Mouse (Mus musculus) spleen, postnatal 4 days (tissue): ENCODE results near the gene Gps2.

Experiments
- DNase-seq, 2 experiments: peaks; one replicate each; pipeline ENCODE4 v3.0.0; 2022; ENCODE audit warnings: low spot score in 2 of 2

The Gps2 gene

GRCm38 (mm10) chr11:69913554-69914371 lies at the start of gene Gps2:
TSS of gene Gps2 (plus strand) at chr11:69913888.
- DNase-seq, result peak; percentile 90 to 94

GRCm38 (mm10) chr11:69864138-69864860 lies 49.4 kb upstream of the Gps2 start:
- no peak for DNase-seq

- DNase-seq, result no peak
Observed at GRCm38 (mm10) chr11:69865561-69865960, 48.1 kb upstream of the Gps2 start.

- DNase-seq, result no peak
Observed at GRCm38 (mm10) chr11:69867335-69867734, 46.4 kb upstream of the Gps2 start.

GRCm38 (mm10) chr11:69870289-69871069 lies 43.2 kb upstream of the Gps2 start:
- DNase-seq, result no peak

GRCm38 (mm10) chr11:69871822-69872221 lies 41.9 kb upstream of the Gps2 start:
- no peak for DNase-seq

- no peak for DNase-seq
Observed at GRCm38 (mm10) chr11:69872451-69872850, 41.2 kb upstream of the Gps2 start.

GRCm38 (mm10) chr11:69876186-69876585 lies 37.5 kb upstream of the Gps2 start:
- DNase-seq, result no peak

GRCm38 (mm10) chr11:69876867-69877266 lies 36.8 kb upstream of the Gps2 start:
- peak; percentile 90 to 97 for DNase-seq

- no peak for DNase-seq
Observed at GRCm38 (mm10) chr11:69877878-69878277, 35.8 kb upstream of the Gps2 start, which contains the start of gene Tmem95. TSS of gene Tmem95 (minus strand) at chr11:69878018.

GRCm38 (mm10) chr11:69878399-69878798 lies 35.3 kb upstream of the Gps2 start:
- DNase-seq, result no peak

GRCm38 (mm10) chr11:69878952-69879351 lies 34.7 kb upstream of the Gps2 start:
- no peak for DNase-seq

GRCm38 (mm10) chr11:69879711-69880110 lies 34.0 kb upstream of the Gps2 start:
- no peak for DNase-seq

- DNase-seq, result peak; percentile 77 to 86
Observed at GRCm38 (mm10) chr11:69880506-69880852, 33.2 kb upstream of the Gps2 start.

GRCm38 (mm10) chr11:69880853-69881603 lies 32.7 kb upstream of the Gps2 start, which contains the start of gene Kctd11:
TSS of gene Kctd11 (minus strand) at chr11:69881406.
- DNase-seq, result peak; percentile 81 to 87

- DNase-seq, result no peak
Observed at GRCm38 (mm10) chr11:69881787-69882670, 31.7 kb upstream of the Gps2 start.

- peak; percentile 71 to 86 for DNase-seq
Observed at GRCm38 (mm10) chr11:69883066-69883465, 30.6 kb upstream of the Gps2 start.

- peak in 1 of 2 experiments; percentile 72 for DNase-seq
Observed at GRCm38 (mm10) chr11:69883527-69884151, 30.0 kb upstream of the Gps2 start.

GRCm38 (mm10) chr11:69884240-69884639 lies 29.4 kb upstream of the Gps2 start:
- no peak for DNase-seq

GRCm38 (mm10) chr11:69884663-69885062 lies 29.0 kb upstream of the Gps2 start:
- DNase-seq, result no peak
